Mouse (Mus musculus) spleen, postnatal 4 days (tissue): ENCODE measurements around the gene Ccr9.
"Not testable (repeated sequence)": the region's sequence is repeated elsewhere in the genome, so short reads cannot be mapped to it uniquely, and the experiment has no call there.

Experiments
- DNase-seq, 2 experiments: peaks; one replicate each; pipeline ENCODE4 v3.0.0; 2022; ENCODE audit warnings: low spot score in 2 of 2

Gene Ccr9

DNA sequence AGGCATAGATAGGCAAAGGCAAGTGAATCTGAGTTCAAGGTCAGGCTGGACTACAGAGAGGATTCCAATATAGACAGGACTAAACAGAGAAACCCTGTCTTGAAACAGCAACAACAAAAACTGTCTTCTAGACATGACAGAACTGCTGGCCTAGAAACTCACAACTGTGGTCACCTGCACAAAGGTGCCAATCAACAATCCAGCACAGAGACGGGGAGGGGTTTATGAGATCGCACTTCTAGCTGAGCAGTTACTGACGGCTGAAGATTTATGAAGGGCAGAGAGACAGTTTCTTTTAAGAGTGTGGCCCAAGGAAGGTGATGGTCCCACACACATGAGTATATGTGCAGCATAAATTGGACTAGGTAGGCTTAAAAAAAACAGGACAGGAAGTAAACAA lies 38.1 kb downstream of the Ccr9 start:
- DNase-seq: no peak

DNA sequence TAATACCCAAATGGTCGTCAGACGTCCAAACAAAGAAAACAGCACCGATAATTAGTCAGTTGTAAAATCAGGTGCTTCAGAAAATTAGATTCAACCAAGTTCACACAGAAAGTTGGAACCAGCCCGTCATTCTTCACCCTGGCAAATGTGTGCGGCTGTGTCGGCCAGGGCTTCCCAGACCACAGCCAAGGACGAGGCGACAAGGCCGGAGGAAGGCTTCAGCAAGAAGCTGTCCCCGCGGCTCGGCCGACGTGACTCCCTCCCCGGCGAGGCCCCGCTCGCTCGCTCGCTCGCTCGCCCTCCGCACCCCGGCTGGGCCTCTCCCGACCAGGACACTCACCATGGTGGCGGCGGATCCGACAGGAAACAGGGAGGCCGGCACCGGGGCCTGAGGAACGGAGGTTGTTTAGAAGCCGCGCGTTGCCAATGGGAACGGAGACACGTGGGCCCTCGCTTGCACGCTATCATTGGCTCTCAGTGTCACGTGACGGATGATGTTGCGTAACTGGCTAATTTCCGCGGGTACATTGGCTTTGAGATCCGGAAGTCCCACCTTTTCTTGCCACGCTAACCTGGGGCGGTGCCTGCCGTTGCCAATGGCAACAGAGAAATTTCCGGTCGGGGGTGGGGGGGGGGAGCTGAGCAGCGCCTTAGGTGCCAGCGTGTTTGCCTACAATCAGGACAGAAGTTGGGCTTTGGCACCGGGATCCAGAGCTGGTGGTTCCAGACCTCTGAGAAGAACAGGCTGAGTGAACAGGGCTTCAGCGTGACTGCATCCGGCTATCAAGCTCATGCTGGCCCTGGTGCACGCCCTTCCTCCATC lies 39.2 kb downstream of the Ccr9 start, which contains the start of gene Lztfl1:
Lztfl1 (minus strand) TSS at position 512 of the 823 bp plus-strand sequence.
- DNase-seq: peak; percentile 91 to 93

DNA sequence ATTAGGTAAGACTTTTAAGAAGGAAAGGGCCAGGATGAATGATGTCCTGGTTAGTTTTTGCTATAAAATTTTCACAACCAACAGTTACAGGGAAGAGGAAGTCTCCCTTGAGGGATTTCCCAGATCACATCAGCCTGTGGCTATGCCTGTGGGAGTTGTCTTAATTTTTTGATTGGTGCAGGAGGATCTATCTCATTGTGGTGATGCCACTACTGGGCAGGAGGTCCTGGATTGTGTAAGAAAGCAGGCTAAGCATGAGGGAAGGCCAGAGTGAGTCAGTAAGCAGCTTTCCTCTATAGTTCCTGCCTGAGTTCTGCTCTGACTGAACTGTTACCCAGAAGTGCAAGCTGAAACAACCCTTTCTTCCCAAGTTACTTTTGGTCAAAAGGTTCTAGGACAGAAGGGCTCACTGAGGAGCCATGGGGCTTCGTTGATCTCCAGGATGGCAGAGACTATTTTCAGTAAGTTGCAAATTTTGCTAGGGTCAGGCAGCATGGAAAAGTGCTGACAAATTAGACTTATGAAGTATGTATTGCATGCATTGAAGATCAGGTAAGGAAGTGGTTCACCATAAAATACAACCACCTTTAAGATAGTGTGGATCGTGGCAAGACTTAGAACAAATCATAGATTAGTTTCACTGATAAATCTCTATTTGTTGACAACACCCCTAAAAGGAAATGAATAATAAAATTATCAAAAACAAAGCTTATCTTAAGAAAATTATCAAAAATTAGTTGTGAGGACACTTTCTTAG lies 44.7 kb downstream of the Ccr9 start:
- DNase-seq: no peak

DNA sequence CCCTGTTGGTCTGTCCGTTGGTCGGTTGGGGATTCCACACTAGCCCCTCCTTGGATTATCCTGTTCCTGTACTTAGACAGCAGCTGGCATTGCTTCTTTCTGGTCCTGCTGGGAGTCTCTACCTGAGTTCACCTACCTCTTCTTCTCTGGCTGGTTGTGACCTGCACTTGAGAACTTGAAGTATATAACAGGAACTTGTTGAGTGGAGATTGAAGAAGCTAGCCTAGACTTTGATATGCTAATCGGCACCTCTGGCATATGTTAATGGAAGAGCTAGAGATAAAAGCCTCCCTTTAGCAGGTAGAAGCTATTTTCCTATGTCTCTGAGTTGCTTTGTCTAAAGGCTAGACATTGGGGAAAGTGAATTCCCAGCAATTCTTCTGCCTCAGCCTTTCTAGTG lies 53.0 kb downstream of the Ccr9 start:
- no peak for DNase-seq

DNA sequence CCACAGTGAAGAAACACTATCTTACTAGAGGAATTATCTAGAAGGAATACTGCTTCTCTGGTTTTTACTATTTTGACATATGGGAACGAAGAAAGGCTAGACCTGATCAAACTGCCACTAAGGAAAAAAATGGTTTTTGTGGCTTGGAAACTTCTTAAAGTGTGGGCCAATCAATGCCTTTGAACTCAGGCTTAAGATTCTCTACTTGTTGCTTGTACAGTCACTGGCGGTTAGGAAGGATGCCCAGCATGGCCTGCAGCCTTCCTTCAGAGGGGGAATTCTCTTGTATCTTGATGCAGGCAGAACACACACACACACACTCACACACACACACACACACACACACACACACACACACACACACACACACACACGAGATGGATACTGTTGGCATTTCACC lies 55.9 kb downstream of the Ccr9 start:
- no peak for DNase-seq

DNA sequence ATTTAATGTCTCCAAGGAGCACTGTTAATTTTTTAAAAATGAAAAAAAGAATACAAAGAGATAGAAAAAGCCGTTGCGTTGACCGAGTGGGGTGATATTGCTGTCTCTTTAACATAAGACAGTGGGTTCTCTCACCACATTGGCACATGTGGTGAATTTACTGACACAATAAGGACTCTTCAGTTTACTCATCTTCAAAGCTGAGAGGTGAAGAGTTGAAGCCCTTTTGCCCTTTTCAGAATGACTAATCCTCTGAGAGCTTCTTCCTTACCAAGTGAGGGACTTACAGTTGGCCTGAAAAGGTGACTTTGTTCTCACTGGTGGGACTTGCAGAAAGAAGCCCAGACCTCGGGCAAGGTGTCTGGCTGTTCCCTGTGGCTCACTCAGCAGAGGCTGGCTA lies 62.6 kb downstream of the Ccr9 start:
- no peak for DNase-seq

DNA sequence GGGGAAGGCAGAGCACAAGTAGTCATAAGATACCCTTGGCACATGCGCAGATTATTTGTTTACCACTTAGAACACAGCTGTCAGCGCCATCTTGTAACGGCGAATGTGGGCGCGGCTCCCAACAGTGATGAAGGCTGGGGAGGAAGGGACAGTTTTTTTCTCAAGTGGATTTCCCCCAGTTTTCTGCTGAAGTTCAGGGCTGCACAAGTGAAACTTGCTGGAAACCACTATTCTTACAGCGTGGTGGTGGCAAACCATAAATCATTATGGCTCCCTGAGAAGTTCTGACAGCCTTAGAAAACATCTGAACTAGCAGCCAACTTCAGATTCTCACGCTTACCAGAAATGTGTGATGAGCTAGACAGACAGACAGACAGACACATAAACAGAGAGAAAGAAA lies 71.4 kb downstream of the Ccr9 start:
- DNase-seq: not testable (repeated sequence)

DNA sequence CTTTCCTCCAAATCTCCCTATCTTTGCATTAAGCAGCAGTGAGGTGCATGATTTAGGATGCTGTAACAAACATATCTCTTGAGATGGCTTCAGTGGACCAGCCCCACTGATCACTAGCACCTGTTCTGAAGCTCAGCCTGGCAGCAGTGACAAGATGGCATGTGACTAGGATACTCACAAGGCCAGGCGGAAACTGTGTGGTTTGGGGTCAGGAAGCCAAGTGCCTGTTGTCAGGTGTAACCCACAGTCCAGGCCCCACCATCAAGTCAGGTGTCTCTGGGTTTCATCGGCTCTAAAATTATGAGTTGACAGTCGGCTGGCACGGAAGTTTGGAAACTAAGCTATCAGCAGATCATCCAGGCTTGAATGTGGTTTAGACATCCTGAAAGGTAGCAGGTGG lies 76.1 kb downstream of the Ccr9 start:
- DNase-seq: peak; percentile 30 to 68

DNA sequence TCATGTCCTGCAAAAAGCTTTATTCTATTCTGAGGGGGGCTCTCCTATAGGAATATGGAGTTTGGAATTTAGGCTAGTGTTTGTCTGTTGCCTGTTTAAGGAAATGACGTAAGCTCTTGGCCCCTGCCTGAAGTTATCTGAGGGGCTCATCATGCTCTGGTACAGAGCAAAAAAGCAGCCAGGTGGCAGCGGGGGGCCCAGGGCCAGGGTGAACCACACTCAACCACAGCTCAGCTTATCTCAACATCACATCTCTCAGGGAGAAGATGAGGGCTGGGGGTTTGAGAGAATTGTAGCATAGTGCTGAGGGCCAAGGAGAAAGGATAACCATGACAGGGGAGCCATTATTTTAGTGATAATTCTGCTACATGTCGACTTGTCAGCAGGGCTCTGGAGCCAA lies 78.5 kb downstream of the Ccr9 start:
- DNase-seq: peak in 1 of 2 experiments; percentile 58

DNA sequence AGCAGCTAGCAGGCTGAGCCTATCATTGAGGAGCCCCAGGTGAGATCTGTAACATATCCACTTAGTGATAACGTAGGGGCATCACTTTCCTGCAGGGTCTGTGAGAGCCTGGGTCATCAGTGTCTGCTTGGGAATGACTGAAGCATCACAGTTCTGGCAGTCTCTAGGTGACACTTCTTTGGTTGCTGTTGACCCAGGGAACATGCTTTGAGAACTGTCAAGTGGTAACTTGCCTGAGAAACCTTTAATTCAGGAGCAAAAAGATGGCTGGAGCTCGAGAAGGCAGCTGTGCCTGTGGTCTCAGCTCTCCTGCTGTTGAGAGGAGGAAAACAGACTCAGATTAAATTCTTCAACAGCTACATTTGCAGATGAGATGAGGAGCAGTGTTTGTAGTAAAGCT lies 79.1 kb downstream of the Ccr9 start:
- DNase-seq: peak in 1 of 2 experiments; percentile 49

DNA sequence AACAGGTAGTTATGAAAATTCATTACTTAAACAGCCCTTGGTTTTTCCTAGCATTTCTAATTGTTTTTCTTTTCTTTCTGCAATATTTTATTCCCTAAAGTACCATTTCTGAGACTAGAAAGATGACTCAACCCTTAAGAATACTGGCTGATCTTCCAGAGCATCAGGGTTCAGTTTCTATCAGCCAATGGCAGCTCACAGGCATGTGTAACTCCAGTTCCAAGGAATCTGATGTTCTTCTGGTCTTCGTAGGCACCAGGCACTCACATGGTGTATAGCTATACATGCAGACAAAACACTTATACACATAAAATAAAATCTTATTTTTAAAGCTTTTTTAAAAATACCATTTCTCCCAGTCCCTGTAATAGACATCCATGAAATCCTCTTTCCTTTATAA lies 79.9 kb downstream of the Ccr9 start:
- peak in 1 of 2 experiments; percentile 18 for DNase-seq

DNA sequence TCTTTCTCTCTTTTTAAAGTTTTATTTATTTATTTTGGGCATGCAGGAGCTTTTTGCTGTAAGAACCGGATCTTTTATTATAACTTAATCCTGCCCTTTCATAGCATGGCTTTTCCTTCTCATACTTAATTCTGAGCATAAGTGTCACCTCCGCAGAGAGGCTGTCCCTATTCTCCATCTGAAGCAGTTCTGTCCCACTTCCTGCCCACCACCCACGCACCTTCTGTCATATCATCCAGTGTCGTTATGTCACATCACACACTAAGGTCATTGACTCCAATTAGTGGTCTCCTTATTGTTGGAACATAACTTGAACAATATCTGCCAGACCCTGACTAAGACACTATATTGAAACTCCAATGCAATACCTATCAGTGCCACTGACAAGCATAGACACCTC lies 80.4 kb downstream of the Ccr9 start:
- peak in 1 of 2 experiments; percentile 38 for DNase-seq

DNA sequence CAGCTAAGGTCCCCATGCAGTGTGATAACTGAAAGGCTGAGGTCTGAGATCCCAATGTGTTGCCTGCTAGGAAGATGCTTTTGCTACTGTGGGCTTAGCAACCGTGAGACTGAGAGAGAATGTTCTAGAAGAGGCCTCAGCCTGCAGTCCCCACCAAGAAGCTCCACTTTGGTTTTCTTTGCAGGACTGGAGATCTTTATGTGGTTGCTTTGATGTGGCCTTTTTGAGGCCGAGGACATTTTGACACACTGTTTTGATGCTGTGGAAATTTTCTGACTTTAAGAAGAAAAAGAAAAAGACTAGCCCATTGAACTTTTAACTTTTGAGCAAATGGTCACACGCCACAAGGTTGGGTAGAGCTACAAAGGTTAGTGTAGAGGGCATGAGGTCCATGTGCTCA lies 82.6 kb downstream of the Ccr9 start:
- no peak for DNase-seq

DNA sequence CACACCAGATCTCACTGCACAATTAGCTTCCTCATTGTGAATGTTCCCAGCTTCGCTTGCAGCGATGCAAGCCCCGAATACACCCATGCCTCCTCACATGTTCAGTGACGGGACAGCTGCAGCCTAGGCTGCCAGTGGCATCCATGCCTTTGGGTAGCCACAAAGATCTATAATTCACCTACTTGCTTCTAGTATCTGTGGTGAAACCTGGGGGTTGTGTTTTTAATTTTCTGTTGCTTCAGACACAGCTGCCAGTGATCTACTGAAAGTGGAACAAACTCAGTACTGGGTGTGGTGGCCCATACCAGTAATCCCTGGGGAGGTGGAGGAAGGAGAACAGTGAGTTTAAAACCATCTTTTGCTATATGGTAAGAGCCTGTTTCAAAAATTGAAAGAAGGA lies 84.6 kb downstream of the Ccr9 start:
- DNase-seq: peak; percentile 20 to 62

DNA sequence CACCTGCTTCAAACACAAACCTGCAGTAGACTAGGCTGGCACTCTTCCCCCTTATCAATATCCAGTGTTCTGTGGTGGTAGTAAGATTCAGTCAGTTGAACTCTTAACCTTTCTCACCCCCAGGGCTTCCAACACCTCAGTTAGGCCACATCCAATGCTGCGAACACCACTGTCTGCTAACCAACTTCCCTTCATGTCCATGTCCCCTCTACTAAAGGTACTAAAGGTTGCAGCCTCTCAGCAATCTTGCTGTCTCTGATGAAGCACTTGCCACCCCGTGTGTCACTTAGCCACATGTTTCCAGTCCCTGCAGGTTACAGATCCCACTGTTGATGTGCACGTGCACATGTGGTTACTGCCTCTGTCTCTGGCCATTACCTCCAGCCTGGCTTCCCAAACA lies 85.5 kb downstream of the Ccr9 start:
- DNase-seq: peak in 1 of 2 experiments; percentile 57

DNA sequence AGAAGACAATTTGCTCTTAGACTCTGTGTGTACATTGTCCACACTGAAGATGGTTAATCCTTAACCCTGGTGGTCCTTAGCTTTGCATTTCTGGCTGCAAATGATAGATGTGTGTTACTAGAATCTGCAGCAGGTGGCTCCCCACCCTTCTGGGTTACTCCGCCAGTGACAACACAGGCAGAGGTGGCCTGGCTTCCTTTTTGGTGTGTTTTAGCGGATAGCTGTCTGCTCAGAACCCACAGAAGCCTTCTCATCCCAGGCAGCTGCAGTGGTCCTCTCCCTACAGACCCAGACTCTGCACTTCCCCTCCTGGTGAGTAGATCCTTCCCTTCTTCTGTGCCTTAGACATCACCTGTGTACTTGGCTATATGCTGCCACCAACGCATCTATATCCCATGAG lies 88.8 kb downstream of the Ccr9 start:
- no peak for DNase-seq

DNA sequence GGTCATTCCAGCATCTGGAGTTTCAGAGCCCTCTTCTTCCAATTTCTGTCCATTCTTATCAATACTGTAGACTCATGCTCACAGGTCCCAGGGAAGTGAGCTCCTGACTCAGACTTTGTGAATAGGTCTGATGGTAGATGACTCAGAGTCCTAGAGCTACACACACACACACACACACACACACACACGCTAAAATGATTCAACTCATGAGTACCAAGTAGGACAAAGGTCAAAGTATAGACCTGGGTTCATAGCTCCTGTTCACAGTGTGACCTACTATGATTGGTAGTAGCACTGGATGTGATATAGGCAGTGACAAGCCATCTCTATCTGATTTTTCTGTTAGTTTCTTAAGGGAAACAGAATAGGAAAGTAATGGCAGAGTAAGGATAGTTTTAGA lies 90.2 kb downstream of the Ccr9 start:
- no peak for DNase-seq

DNA sequence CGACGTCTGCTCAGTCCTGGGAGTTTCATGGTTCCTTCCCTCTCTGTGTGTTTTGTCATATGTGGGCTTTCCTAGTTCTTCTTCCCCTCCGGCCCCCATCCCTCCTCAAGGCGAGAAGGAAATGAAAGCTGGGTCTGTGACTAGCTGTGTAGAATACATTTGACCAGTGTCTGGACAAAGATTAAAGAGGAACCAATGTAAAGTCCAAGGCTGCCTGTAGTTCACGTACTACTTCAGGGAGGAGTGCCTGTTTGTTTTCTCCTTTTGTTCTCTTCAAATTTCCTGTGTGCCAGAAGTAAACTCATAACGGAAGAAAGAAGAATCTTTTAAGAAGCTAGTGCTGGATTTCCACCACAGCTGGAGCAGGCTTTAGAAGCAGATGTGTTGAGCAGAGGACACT lies 91.3 kb downstream of the Ccr9 start:
- no peak for DNase-seq

DNA sequence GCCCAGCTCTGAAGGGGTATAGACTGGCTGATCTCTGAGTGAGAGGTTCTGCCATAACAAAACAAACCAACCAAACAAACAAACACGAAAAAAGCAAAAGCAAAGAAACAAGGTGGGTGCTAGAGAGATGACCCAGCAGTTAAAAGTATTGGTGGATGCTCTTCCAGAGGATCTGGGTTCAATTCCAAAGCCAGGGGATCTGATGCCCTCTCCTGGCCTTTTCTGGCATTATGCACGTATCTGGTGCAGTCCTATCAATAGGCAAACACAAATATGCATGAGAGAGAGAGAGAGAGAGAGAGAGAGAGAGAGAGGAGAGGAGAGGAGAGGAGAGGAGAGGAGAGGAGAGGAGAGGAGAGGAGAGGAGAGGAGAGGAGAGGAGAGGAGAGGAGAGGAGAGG lies 95.1 kb downstream of the Ccr9 start:
- DNase-seq: peak in 1 of 2 experiments; percentile 26

DNA sequence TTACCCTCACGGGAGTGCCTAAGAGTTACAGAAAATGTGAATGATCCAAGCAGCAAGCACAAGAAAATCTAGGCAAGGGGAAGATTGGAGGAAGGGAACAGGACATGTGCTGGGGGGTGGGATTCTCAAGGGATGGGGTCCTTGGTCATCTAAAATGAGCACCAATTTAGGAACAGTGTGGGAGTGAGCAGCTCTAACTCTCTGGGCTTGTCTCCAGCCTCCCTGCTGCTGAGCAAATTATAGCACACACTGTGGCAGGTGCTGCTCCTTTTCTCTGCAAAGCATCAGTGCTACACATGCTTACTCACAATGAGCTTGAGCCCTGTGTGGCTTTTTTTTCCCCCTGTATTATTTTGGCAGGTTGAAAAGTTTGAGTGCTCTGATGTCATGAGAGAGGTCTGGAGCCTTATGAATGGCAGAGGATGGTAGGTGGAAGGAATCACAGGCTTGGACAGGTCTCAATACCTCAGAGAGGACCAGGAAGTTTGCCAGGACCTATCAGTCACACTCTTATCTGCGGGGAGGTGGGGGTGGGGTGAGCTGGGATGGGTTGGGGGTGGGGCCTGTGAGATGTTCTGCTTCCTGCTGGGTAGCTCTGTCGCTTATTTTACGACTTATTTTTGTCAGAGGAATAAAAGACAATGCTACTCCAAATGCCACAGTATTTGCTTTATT lies 110.8 kb downstream of the Ccr9 start:
- DNase-seq: no peak

DNA sequence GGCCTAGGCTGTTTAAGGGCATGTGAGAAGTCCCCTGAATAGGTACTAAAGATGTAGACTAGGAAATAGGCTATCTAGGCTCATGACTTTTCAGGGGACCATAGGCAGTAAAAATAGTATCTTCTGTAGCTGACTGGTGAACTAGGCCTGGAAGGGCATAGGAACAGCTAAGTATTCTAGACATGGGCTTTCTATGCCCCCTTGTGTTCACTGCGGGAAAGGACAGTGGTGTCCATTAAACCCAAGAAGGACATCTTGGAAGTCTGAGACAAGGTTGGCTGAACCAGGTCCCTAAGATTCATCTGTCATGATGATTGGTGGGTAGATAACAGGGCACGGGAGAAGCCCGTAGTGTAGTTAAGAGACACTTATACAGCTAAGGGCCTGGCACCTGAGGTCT lies 117.9 kb downstream of the Ccr9 start:
- DNase-seq: peak; percentile 30 to 64

DNA sequence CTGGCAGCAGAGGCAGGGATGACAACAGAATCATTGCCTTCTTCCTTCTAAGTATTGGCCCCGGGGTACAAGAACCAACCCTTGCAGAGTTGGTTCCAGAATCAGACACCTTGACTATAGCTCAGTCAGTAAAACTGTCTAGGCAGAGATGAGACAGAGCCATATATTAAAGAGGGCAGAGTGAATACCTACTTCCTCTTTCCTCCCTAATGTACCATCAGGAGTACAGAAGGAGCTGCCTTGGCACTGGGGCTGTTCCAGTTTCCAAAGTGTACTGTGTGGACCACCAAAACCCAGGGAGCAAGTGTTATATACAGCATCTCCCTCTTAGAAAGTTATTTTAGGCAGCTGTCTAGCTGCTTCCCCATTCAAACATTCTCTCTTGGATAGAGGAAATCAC lies 123.3 kb downstream of the Ccr9 start:
- no peak for DNase-seq

DNA sequence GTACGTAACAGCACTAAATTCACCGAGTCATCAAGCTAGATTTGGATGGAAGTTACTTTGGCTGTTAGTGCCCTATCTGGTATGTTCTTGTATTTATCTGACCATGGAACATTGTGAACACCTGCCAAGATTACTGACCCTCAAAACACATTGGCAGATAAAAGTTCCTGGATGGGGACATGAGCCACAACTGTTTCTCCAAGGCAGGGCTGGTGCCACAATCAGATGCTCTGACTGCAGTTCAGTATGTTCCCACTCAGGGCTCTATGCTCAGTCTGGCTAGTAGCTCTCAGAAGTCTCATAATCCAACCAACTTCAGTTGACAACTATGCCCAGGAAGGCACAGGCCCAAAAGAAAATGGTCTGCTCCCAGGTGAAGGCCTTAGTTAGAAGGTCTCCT lies 124.2 kb downstream of the Ccr9 start:
- no peak for DNase-seq
